Mouse (Mus musculus): ENCODE results near the gene Olfr1450. TPM values are rescaled to one million over a fixed set of nuclear protein-coding genes. Genes with fewer than 3 reads are reported as not detected.
"Not testable (repeated sequence)": the region's sequence is repeated elsewhere in the genome, so short reads cannot be mapped to it uniquely, and the experiment has no call there.

The Olfr1450 gene
- not detected in 2 replicates for polyA plus RNA-seq (2015; fragmentation: Nextera tagmentation; extraction: Ambion mirVana)

- WGBS = 78% methylated on average over 1 of the region's 1 CpGs
- Histone ChIP-seq H3K9ac (no peak within 1 kb of the TSS), H3K4me2 (no peak within 1 kb of the TSS), H3K4me3 (no peak within 1 kb of the TSS), H3K36me3 (no peaks in the 10 kb centered on the region), H3K27ac (no peak within 1 kb of the TSS), H3K27me3 (no peaks in the 10 kb centered on the region), H3K4me1 (no peaks in the 10 kb centered on the region), H3K9me3 (no peaks in the 10 kb centered on the region)
- no peak for ATAC-seq (ENCODE audit: borderline replicate concordance, extremely low read depth, low FRiP score, low TSS enrichment)
Observed at GRCm38 (mm10) chr19:12949958-12950357, at the start of gene Olfr1450. Gene Olfr1450 (plus strand): TSS chr19:12950258.

- ATAC-seq (ENCODE audit: borderline replicate concordance, extremely low read depth, low FRiP score, low TSS enrichment) = no peak
- H3K9ac ChIP-seq = no peak within 1 kb of the TSS
- no peak within 1 kb of the TSS for H3K4me2 ChIP-seq
- H3K36me3 ChIP-seq = no peaks in the 10 kb centered on the region
- H3K4me1 ChIP-seq = no peaks in the 10 kb centered on the region
- WGBS = 90% methylated on average over 1 of the region's 1 CpGs
- no peak within 1 kb of the TSS for H3K27ac ChIP-seq
- no peaks in the 10 kb centered on the region for H3K27me3 ChIP-seq
- no peaks in the 10 kb centered on the region for H3K9me3 ChIP-seq
- no peak within 1 kb of the TSS for H3K4me3 ChIP-seq
Observed at GRCm38 (mm10) chr19:12903643-12904042, 46.4 kb upstream of the Olfr1450 start, which contains the start of gene Olfr1447. Gene Olfr1447 (minus strand): TSS chr19:12903743.

- no peaks in the 10 kb centered on the region for H3K27me3 ChIP-seq
- no peak within 1 kb of the TSS for H3K4me2 ChIP-seq
- no peak for ATAC-seq (ENCODE audit: borderline replicate concordance, extremely low read depth, low FRiP score, low TSS enrichment)
- H3K9me3 ChIP-seq = no peaks in the 10 kb centered on the region
- WGBS = 59% methylated on average over 1 of the region's 1 CpGs
- no peaks in the 10 kb centered on the region for H3K36me3 ChIP-seq
- no peaks in the 10 kb centered on the region for H3K4me1 ChIP-seq
- H3K27ac ChIP-seq = no peak within 1 kb of the TSS
- no peak within 1 kb of the TSS for H3K9ac ChIP-seq
- no peak within 1 kb of the TSS for H3K4me3 ChIP-seq
Observed at GRCm38 (mm10) chr19:12924319-12924718, 25.7 kb upstream of the Olfr1450 start, which contains the start of gene Olfr1448. Gene Olfr1448 (minus strand): TSS chr19:12924419.

- Histone ChIP-seq H3K27me3 (no peaks in the 10 kb centered on the region), H3K4me1 (no peaks in the 10 kb centered on the region), H3K9ac (no peak within 1 kb of the TSS), H3K4me3 (no peak within 1 kb of the TSS), H3K36me3 (no peaks in the 10 kb centered on the region), H3K4me2 (no peak within 1 kb of the TSS), H3K9me3 (no peaks in the 10 kb centered on the region), H3K27ac (no peak within 1 kb of the TSS)
- ATAC-seq (ENCODE audit: borderline replicate concordance, extremely low read depth, low FRiP score, low TSS enrichment) = no peak
Observed at GRCm38 (mm10) chr19:12930540-12930939, 19.5 kb upstream of the Olfr1450 start, which contains the start of gene Olfr1449. Gene Olfr1449 (plus strand): TSS chr19:12930840.

GRCm38 (mm10) chr19:12970082-12970481 is 20.0 kb downstream of the Olfr1450 start:
- ATAC-seq (ENCODE audit: borderline replicate concordance, extremely low read depth, low FRiP score, low TSS enrichment); H3K4me1 ChIP-seq; H3K27me3 ChIP-seq; H3K27ac ChIP-seq; H3K36me3 ChIP-seq; H3K9me3 ChIP-seq; H3K4me2 ChIP-seq; H3K9ac ChIP-seq; H3K4me3 ChIP-seq: not testable (repeated sequence)
- WGBS = 78% methylated on average over 5 of the region's 5 CpGs

- ATAC-seq (ENCODE audit: borderline replicate concordance, extremely low read depth, low FRiP score, low TSS enrichment); H3K4me3 ChIP-seq; H3K4me2 ChIP-seq; H3K36me3 ChIP-seq; H3K27me3 ChIP-seq; H3K4me1 ChIP-seq; H3K9ac ChIP-seq; H3K9me3 ChIP-seq; H3K27ac ChIP-seq: not testable (repeated sequence)
- 90% methylated on average over 4 of the region's 4 CpGs for WGBS
Observed at GRCm38 (mm10) chr19:12992316-12992715, 42.3 kb downstream of the Olfr1450 start.

GRCm38 (mm10) chr19:12994714-12995113 is 44.7 kb downstream of the Olfr1450 start, which contains the start of gene Olfr1451:
Gene Olfr1451 (plus strand): TSS chr19:12995014.
- Histone ChIP-seq H3K36me3 (no peaks in the 10 kb centered on the region), H3K4me3 (no peak within 1 kb of the TSS), H3K4me1 (no peaks in the 10 kb centered on the region), H3K27ac (no peak within 1 kb of the TSS), H3K9me3 (no peaks in the 10 kb centered on the region), H3K27me3 (no peaks in the 10 kb centered on the region), H3K4me2 (no peak within 1 kb of the TSS), H3K9ac (no peak within 1 kb of the TSS)
- ATAC-seq (ENCODE audit: borderline replicate concordance, extremely low read depth, low FRiP score, low TSS enrichment) = no peak
- WGBS = 59% methylated on average over 2 of the region's 2 CpGs

Other genes starting within 250 kb of the Olfr1450 start
- gene Cntf, start 184.6 kb upstream of the Olfr1450 start, polyA plus RNA-seq (2015; fragmentation: Nextera tagmentation; extraction: Ambion mirVana) = 1.2 and 1.3 TPM in 2 replicates
- 14.1 and 14.7 TPM in 2 replicates for gene Zfp91, start 154.1 kb upstream of the Olfr1450 start, polyA plus RNA-seq (2015; fragmentation: Nextera tagmentation; extraction: Ambion mirVana)
- 1.7 and 2.5 TPM in 2 replicates for gene Lpxn, start 154.1 kb upstream of the Olfr1450 start, polyA plus RNA-seq (2015; fragmentation: Nextera tagmentation; extraction: Ambion mirVana)
- gene Gm5244, start 103.6 kb upstream of the Olfr1450 start, polyA plus RNA-seq (2015; fragmentation: Nextera tagmentation; extraction: Ambion mirVana) = not detected in 2 replicates
- not detected in 2 replicates for gene Olfr1444, start 93.0 kb upstream of the Olfr1450 start, polyA plus RNA-seq (2015; fragmentation: Nextera tagmentation; extraction: Ambion mirVana)
- gene Olfr1445, start 66.4 kb upstream of the Olfr1450 start, polyA plus RNA-seq (2015; fragmentation: Nextera tagmentation; extraction: Ambion mirVana) = not detected in 2 replicates
- gene Olfr1446, start 56.7 kb upstream of the Olfr1450 start, polyA plus RNA-seq (2015; fragmentation: Nextera tagmentation; extraction: Ambion mirVana) = not detected in 2 replicates
- not detected in 2 replicates for gene Olfr1447, start 46.5 kb upstream of the Olfr1450 start, polyA plus RNA-seq (2015; fragmentation: Nextera tagmentation; extraction: Ambion mirVana)
- gene Olfr1448, start 25.8 kb upstream of the Olfr1450 start, polyA plus RNA-seq (2015; fragmentation: Nextera tagmentation; extraction: Ambion mirVana) = not detected in 2 replicates
- gene Olfr1449, start 19.4 kb upstream of the Olfr1450 start, polyA plus RNA-seq (2015; fragmentation: Nextera tagmentation; extraction: Ambion mirVana) = not detected in 2 replicates
- gene Olfr1451, start 44.8 kb downstream of the Olfr1450 start, polyA plus RNA-seq (2015; fragmentation: Nextera tagmentation; extraction: Ambion mirVana) = not detected in 2 replicates
- gene Olfr1453, start 78.1 kb downstream of the Olfr1450 start, polyA plus RNA-seq (2015; fragmentation: Nextera tagmentation; extraction: Ambion mirVana) = not detected in 2 replicates
- not detected in 2 replicates for gene Olfr1454, start 110.4 kb downstream of the Olfr1450 start, polyA plus RNA-seq (2015; fragmentation: Nextera tagmentation; extraction: Ambion mirVana)
- gene Olfr1457, start 147.6 kb downstream of the Olfr1450 start, polyA plus RNA-seq (2015; fragmentation: Nextera tagmentation; extraction: Ambion mirVana) = not detected in 2 replicates
- gene Olfr1458, start 156.5 kb downstream of the Olfr1450 start, polyA plus RNA-seq (2015; fragmentation: Nextera tagmentation; extraction: Ambion mirVana) = not detected in 2 replicates
- gene Olfr1459, start 199.3 kb downstream of the Olfr1450 start, polyA plus RNA-seq (2015; fragmentation: Nextera tagmentation; extraction: Ambion mirVana) = not detected in 2 replicates
- not detected in 2 replicates for gene Olfr1461, start 212.7 kb downstream of the Olfr1450 start, polyA plus RNA-seq (2015; fragmentation: Nextera tagmentation; extraction: Ambion mirVana)
- not detected in 2 replicates for gene Olfr1462, start 235.5 kb downstream of the Olfr1450 start, polyA plus RNA-seq (2015; fragmentation: Nextera tagmentation; extraction: Ambion mirVana)

Measured in lung, embryonic 15.5 days (tissue).